Mouse (Mus musculus) liver, embryonic 16.5 days (tissue): ENCODE data around the gene Sec24b. TPM values are rescaled to one million over a fixed set of nuclear protein-coding genes. Genes with fewer than 3 reads are reported as not detected.

Experiments
- ATAC-seq: fragments of 200-750 bp; cut with Nextera tagmentation; 2 replicates; pipeline ENCODE4 v1.8.0; 2017; ENCODE audit warnings: low read depth, mild to moderate bottlenecking, moderate number of reproducible peaks, moderate library complexity
- H3K27ac ChIP-seq: fragments of 300-500 bp; sonication (generic); 2 replicates; pipeline ENCODE4 v1.5.1; 2014; ENCODE audit warnings: mild to moderate bottlenecking, low read length
- H3K27me3 ChIP-seq: fragments of 300-500 bp; sonication (generic); 2 replicates; pipeline ENCODE4 v1.6.1; 2014; ENCODE audit warnings: low read depth, low read length, mixed read lengths; ENCODE audit not compliant: control insufficient read depth, insufficient read depth
- H3K36me3 ChIP-seq: fragments of 300-500 bp; sonication (generic); 2 replicates; pipeline ENCODE4 v1.6.1; 2014; ENCODE audit warnings: mild to moderate bottlenecking; ENCODE audit not compliant: control insufficient read depth, insufficient read depth
- H3K4me1 ChIP-seq: fragments of 300-500 bp; sonication (generic); 2 replicates; pipeline ENCODE4 v1.6.1; 2014; ENCODE audit warnings: low read depth, low read length, mixed read lengths; ENCODE audit not compliant: control insufficient read depth
- H3K4me2 ChIP-seq: fragments of 300-500 bp; sonication (generic); 2 replicates; pipeline ENCODE4 v1.6.1; 2014; ENCODE audit warnings: low read depth, low read length, mixed read lengths
- H3K4me3 ChIP-seq: fragments of 300-500 bp; sonication (generic); 2 replicates; pipeline ENCODE4 v1.5.1; 2014; ENCODE audit warnings: low read depth, mild to moderate bottlenecking, low read length
- H3K9ac ChIP-seq: fragments of 300-500 bp; sonication (generic); 2 replicates; pipeline ENCODE4 v1.6.1; 2014; ENCODE audit warnings: low read depth, low read length
- H3K9me3 ChIP-seq: fragments of 300-500 bp; sonication (generic); replicated peaks from 2 replicates; pipeline ENCODE4 v1.6.1; 2016; ENCODE audit warnings: low read length; ENCODE audit not compliant: control insufficient read depth
- WGBS: fragments of 180-500 bp; shearing (Covaris S2); extraction: QIAGEN DNeasy Blood & Tissue Kit; methylation state at CpG from one replicate; pipeline ENCODE4 v1.1.7; 2014; ENCODE audit not compliant: insufficient replicate concordance; 5-methylcytosine and 5-hydroxymethylcytosine counted together
- polyA plus RNA-seq: library from polyadenylated mRNA; unstranded; fragments of >200 nt; fragmentation: Nextera tagmentation; extraction: Ambion mirVana; gene quantifications from 2 replicates; pipeline ENCODE4 v1.2.1, GENCODE M21; 2015

Sec24b gene
- polyA plus RNA-seq, 1 experiment from 2014 or later = 10.3 TPM

DNA sequence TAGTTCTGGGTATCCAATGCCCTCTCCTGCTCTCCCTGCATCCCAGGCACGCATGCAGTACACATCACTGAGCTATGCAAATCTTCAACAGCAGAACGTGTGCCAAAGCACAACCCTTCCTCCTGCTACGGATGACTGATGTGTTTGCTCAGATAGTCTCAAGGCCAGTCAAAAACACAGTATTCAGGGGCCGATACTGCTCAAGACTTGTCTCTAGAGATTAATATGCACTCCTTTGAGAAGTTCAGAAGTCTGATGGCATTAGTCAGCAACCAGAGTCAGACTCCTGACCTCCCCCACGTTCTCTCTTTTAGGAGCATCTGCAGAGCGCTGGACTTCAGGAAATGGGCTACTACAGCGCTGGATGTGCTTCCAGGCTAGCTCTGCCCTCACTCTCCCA lies 63.4 kb downstream of the Sec24b start:
- Histone ChIP-seq H3K9ac (no peak overlapping the region), H3K27me3 (no peaks in the 10 kb centered on the region), H3K27ac (no peak overlapping the region), H3K36me3 (peaks cover 35% of the 10 kb centered on the region), H3K4me2 (no peak overlapping the region), H3K4me3 (no peak overlapping the region), H3K4me1 (no peaks in the 10 kb centered on the region), H3K9me3 (no peaks in the 10 kb centered on the region)
- 79% methylated on average over 7 of the region's 7 CpGs for WGBS
- ATAC-seq = no peak

GRCm38 (mm10) chr3:129997324-129997723 lies 64.0 kb downstream of the Sec24b start:
- peaks cover 33% of the 10 kb centered on the region for H3K36me3 ChIP-seq
- H3K4me3 ChIP-seq = no peak overlapping the region
- WGBS = 56% methylated on average over 3 of the region's 3 CpGs
- no peaks in the 10 kb centered on the region for H3K9me3 ChIP-seq
- no peak overlapping the region for H3K9ac ChIP-seq
- H3K4me1 ChIP-seq = no peaks in the 10 kb centered on the region
- no peak overlapping the region for H3K27ac ChIP-seq
- no peak for ATAC-seq
- no peak overlapping the region for H3K4me2 ChIP-seq
- H3K27me3 ChIP-seq = no peaks in the 10 kb centered on the region

- H3K27ac ChIP-seq = no peak overlapping the region
- no peaks in the 10 kb centered on the region for H3K9me3 ChIP-seq
- no peak for ATAC-seq
- H3K36me3 ChIP-seq = peaks cover 47% of the 10 kb centered on the region
- 89% methylated on average over 13 of the region's 13 CpGs for WGBS
- H3K4me2 ChIP-seq = no peak overlapping the region
- no peak overlapping the region for H3K4me3 ChIP-seq
- H3K9ac ChIP-seq = no peak overlapping the region
- no peaks in the 10 kb centered on the region for H3K27me3 ChIP-seq
- H3K4me1 ChIP-seq = no peaks in the 10 kb centered on the region
Measured at GRCm38 (mm10) chr3:129987297-129987696, 74.1 kb downstream of the Sec24b start.

GRCm38 (mm10) chr3:129985335-129985734 lies 76.0 kb downstream of the Sec24b start:
- 75% methylated on average over 4 of the region's 4 CpGs for WGBS
- Histone ChIP-seq H3K27ac (no peak overlapping the region), H3K36me3 (peaks cover 37% of the 10 kb centered on the region), H3K27me3 (no peaks in the 10 kb centered on the region), H3K4me2 (no peak overlapping the region), H3K9ac (no peak overlapping the region), H3K4me3 (no peak overlapping the region), H3K4me1 (no peaks in the 10 kb centered on the region), H3K9me3 (no peaks in the 10 kb centered on the region)
- ATAC-seq = no peak

DNA sequence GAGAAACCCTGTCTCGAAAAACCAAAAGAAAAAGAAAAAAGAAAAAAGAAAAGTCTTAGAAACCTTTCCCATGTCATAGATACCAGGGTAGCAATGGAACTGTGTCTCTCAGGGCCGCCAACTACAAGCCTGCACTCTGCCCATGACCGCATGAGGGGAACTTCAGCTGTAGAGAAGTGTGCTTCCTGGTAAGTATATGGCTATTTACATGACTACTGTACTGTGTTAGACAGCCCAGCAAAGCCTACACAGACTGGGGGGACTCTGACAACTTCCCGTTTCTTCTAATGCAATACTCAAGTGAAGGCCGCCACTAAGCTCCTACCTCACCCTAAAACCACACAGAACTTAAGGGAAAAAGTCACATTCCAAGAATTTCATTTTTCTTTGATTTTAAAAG lies 76.6 kb downstream of the Sec24b start:
- no peak overlapping the region for H3K4me2 ChIP-seq
- H3K9ac ChIP-seq = no peak overlapping the region
- H3K4me1 ChIP-seq = no peaks in the 10 kb centered on the region
- no peak for ATAC-seq
- H3K9me3 ChIP-seq = no peaks in the 10 kb centered on the region
- H3K27me3 ChIP-seq = no peaks in the 10 kb centered on the region
- H3K27ac ChIP-seq = no peak overlapping the region
- WGBS = 67% methylated on average over 5 of the region's 5 CpGs
- H3K36me3 ChIP-seq = peaks cover 32% of the 10 kb centered on the region
- no peak overlapping the region for H3K4me3 ChIP-seq

DNA sequence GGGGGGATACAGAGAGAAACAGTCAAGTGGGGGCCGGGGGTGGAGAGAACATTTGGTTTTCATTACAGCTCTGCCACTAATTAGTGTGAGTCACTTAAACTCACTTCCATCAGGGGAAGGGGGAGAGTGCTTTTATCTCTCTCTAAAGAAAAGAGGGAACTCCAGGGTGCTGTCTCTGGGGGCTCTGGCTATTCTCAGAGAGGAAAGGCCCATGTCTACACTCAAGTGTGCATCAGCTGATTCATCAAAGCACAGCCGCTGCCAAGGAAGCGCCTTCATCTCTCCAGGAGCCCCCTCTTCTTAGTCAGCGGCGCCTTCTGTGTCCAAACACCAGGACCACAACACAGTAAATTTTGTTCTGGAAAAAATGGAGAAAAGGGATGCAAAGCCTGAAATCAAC lies 79.1 kb downstream of the Sec24b start:
- H3K9ac ChIP-seq = no peak overlapping the region
- no peaks in the 10 kb centered on the region for H3K27me3 ChIP-seq
- H3K4me3 ChIP-seq = no peak overlapping the region
- ATAC-seq = no peak
- H3K36me3 ChIP-seq = peaks cover 21% of the 10 kb centered on the region
- H3K4me1 ChIP-seq = no peaks in the 10 kb centered on the region
- no peak overlapping the region for H3K27ac ChIP-seq
- H3K4me2 ChIP-seq = no peak overlapping the region
- H3K9me3 ChIP-seq = no peaks in the 10 kb centered on the region
- 80% methylated on average over 5 of the region's 5 CpGs for WGBS

- 78% methylated on average over 11 of the region's 11 CpGs for WGBS
- Histone ChIP-seq H3K9ac (no peak overlapping the region), H3K9me3 (no peaks in the 10 kb centered on the region), H3K27ac (no peak overlapping the region), H3K4me1 (no peaks in the 10 kb centered on the region), H3K4me2 (no peak overlapping the region), H3K4me3 (no peak overlapping the region), H3K36me3 (peaks cover 16% of the 10 kb centered on the region), H3K27me3 (no peaks in the 10 kb centered on the region)
- no peak for ATAC-seq
Measured at GRCm38 (mm10) chr3:129981756-129982155, 79.6 kb downstream of the Sec24b start.

GRCm38 (mm10) chr3:129979510-129979909 lies 81.8 kb downstream of the Sec24b start:
- WGBS = 33% methylated on average over 6 of the region's 6 CpGs
- no peak overlapping the region for H3K9ac ChIP-seq
- H3K4me3 ChIP-seq = no peak overlapping the region
- H3K4me1 ChIP-seq = no peaks in the 10 kb centered on the region
- no peak overlapping the region for H3K27ac ChIP-seq
- no peaks in the 10 kb centered on the region for H3K9me3 ChIP-seq
- peaks cover 6% of the 10 kb centered on the region for H3K36me3 ChIP-seq
- H3K27me3 ChIP-seq = no peaks in the 10 kb centered on the region
- no peak overlapping the region for H3K4me2 ChIP-seq
- no peak for ATAC-seq

DNA sequence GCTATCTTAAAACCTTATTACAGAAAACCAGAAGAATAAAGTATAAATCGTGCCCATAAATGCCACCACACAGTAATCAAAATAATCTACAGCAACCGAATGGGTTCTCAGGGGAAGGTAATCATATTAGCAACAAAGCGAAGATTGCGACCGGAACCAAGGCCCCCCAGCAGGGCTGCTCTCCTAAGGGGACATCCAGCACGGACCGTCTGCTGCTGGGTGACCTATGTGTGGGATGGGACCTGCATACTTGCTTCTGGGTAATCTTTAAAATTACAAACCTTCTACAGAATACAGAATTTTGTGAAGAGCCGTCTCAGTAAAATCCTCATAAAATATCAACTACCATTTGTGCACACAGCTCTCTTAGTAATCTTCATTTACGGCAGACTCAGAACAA lies 82.6 kb downstream of the Sec24b start:
- ATAC-seq = no peak
- Histone ChIP-seq H3K27me3 (no peaks in the 10 kb centered on the region), H3K36me3 (peaks cover 5% of the 10 kb centered on the region), H3K4me3 (no peak overlapping the region), H3K9me3 (no peaks in the 10 kb centered on the region), H3K4me1 (no peaks in the 10 kb centered on the region), H3K27ac (no peak overlapping the region), H3K4me2 (no peak overlapping the region), H3K9ac (no peak overlapping the region)
- 72% methylated on average over 9 of the region's 9 CpGs for WGBS

DNA sequence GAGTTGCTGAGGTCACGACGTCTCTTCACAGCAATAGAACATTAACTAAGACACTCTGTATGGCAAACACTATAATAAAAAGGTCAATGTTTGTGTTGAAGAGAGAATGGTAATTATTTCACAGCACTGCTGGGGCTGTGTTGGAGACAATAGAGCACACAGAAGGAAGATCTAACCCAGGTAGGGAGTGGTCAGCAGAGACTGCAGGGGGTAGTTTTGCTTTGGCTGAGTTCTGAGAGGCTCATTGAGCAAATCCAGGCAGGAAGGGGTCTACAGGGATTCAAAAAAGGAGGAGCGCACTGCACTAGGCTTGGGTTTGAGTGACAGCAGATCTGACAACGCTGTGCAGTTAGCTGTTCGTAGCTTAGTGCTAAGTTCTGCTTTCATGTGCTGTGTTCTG lies 85.0 kb downstream of the Sec24b start:
- Histone ChIP-seq H3K36me3 (no peaks in the 10 kb centered on the region), H3K4me1 (no peaks in the 10 kb centered on the region), H3K27ac (no peak overlapping the region), H3K9me3 (no peaks in the 10 kb centered on the region), H3K4me2 (no peak overlapping the region), H3K27me3 (no peaks in the 10 kb centered on the region), H3K4me3 (no peak overlapping the region), H3K9ac (no peak overlapping the region)
- 64% methylated on average over 5 of the region's 5 CpGs for WGBS
- ATAC-seq = no peak
